ENCODE assay signal across 32 mouse cellular contexts in the genomic region with DNA sequence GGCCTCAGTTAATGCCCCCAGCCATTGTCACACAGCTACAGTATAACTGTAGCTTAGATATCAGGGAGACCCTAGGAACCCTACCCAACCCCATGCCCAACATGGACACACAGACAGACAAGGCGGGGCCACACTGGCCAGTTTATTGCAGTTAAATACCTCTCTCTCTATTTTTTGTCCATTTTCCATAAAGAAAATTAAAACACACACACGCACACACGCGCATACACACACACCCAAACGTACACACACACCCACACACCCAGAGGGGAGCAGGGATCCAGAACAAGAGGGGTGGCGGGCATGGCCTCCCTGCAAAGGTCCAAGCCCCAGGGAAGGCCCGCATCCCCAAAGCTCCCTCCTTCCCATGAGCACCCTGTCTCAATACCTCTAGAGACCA. TPM values are rescaled to one million over a fixed set of nuclear protein-coding genes. Genes with fewer than 3 reads are reported as not detected.
A peak's percentile ranks its signal among the peaks of the same experiment; 100 is the strongest.
DNase-seq lines count a peak whose midpoint lies in the region; ATAC-seq lines count a peak whose summit lies in the region.
"Had no signal": no experiment of that assay in that cellular context is flagged by ENCODE, and none has a peak within 500 bp of the region (broad histone marks: within the 10 kb centered on the region; RNA-seq: fewer than 3 reads in every experiment).

No protein-coding gene starts in this region.

- H3K9me3 ChIP-seq in forebrain, embryonic 15.5 days: no peaks in the 10 kb centered on the region
- H3K9me3 ChIP-seq in forebrain, embryonic 11.5 days (ENCODE audit: control insufficient read depth, low read length): no peaks in the 10 kb centered on the region
- H3K9me3 ChIP-seq in liver, embryonic 13.5 days (replicated peaks): no peaks in the 10 kb centered on the region
- H3K9me3 ChIP-seq in liver, embryonic 11.5 days (ENCODE audit: control insufficient read depth, low read length): no peaks in the 10 kb centered on the region
- H3K9me3 ChIP-seq in midbrain, embryonic 11.5 days (ENCODE audit: control insufficient read depth, low read length): no peaks in the 10 kb centered on the region
- no peaks in the 10 kb centered on the region for H3K9me3 ChIP-seq in midbrain, embryonic 10.5 days (replicated peaks)
- no peaks in the 10 kb centered on the region for H3K9me3 ChIP-seq in liver, embryonic 16.5 days (replicated peaks; ENCODE audit: control insufficient read depth, low read length)
- H3K9me3 ChIP-seq: embryonic facial prominence, embryonic 10.5 days; embryonic facial prominence, embryonic 13.5 days; G1E; hindbrain, embryonic 10.5 days; hindbrain, embryonic 13.5 days had no signal

- no peak overlapping the region for H3K4me3 ChIP-seq in forebrain, embryonic 15.5 days
- H3K4me3 ChIP-seq in forebrain, embryonic 11.5 days (ENCODE audit: low read depth, low read length): no peak overlapping the region
- no peak overlapping the region for H3K4me3 ChIP-seq in liver, embryonic 13.5 days (replicated peaks)
- no peak overlapping the region for H3K4me3 ChIP-seq in liver, embryonic 11.5 days (ENCODE audit: low read depth, low read length)
- H3K4me3 ChIP-seq in midbrain, embryonic 11.5 days (ENCODE audit: low read depth, low read length): no peak overlapping the region
- no peak overlapping the region for H3K4me3 ChIP-seq in midbrain, embryonic 10.5 days
- no peak overlapping the region for H3K4me3 ChIP-seq in liver, embryonic 16.5 days (ENCODE audit: low read depth, low read length)
- H3K4me3 ChIP-seq: embryonic facial prominence, embryonic 10.5 days; embryonic facial prominence, embryonic 13.5 days; erythroblast, embryonic 14.5 days; hindbrain, embryonic 10.5 days; hindbrain, embryonic 13.5 days had no signal

- H3K9ac ChIP-seq in forebrain, embryonic 15.5 days (replicated peaks): no peak overlapping the region
- H3K9ac ChIP-seq in forebrain, embryonic 11.5 days (ENCODE audit: low read length): no peak overlapping the region
- no peak overlapping the region for H3K9ac ChIP-seq in liver, embryonic 13.5 days
- no peak overlapping the region for H3K9ac ChIP-seq in liver, embryonic 11.5 days (ENCODE audit: low read depth, low read length)
- H3K9ac ChIP-seq in midbrain, embryonic 11.5 days (ENCODE audit: low read length): no peak overlapping the region
- H3K9ac ChIP-seq in liver, embryonic 16.5 days (ENCODE audit: low read depth, low read length): no peak overlapping the region
- H3K9ac ChIP-seq: embryonic facial prominence, embryonic 13.5 days; hindbrain, embryonic 13.5 days had no signal

- 0 out of 2 replicates have a peak, but pooled peaks have one; percentile 26 for ATAC-seq in forebrain, embryonic 15.5 days (replicated peaks)
- ATAC-seq in forebrain, embryonic 11.5 days (replicated peaks; ENCODE audit: low FRiP score): no peak
- ATAC-seq in liver, embryonic 13.5 days (ENCODE audit: low read depth): peak; percentile 29; the same call in 1 of the 2 replicates
- no peak for ATAC-seq in liver, embryonic 11.5 days (replicated peaks; ENCODE audit: low FRiP score)
- ATAC-seq in midbrain, embryonic 11.5 days (ENCODE audit: low FRiP score): 0 out of 2 replicates have a peak, but pooled peaks have one; percentile 19
- ATAC-seq in liver, embryonic 16.5 days (ENCODE audit: low read depth): 0 out of 2 replicates have a peak, but pooled peaks have one; percentile 1
- no peak for ATAC-seq in monocyte, adult 5-6 weeks (replicated peaks; ENCODE audit: insufficient number of reproducible peaks, low FRiP score, low TSS enrichment, poor library complexity, severe bottlenecking)
- ATAC-seq: forebrain, embryonic 14.5 days; hindbrain, embryonic 16.5 days had no signal

- WGBS in forebrain, embryonic 15.5 days: 97% methylated on average over 7 of the region's 7 CpGs
- 92% methylated on average over 7 of the region's 7 CpGs for WGBS in forebrain, embryonic 11.5 days
- 80% methylated on average over 7 of the region's 7 CpGs for WGBS in liver, embryonic 13.5 days (ENCODE audit: insufficient replicate concordance)
- 96% methylated on average over 7 of the region's 7 CpGs for WGBS in liver, embryonic 11.5 days
- 96% methylated on average over 7 of the region's 7 CpGs for WGBS in midbrain, embryonic 11.5 days
- WGBS in midbrain, embryonic 10.5 days: 91% methylated on average over 7 of the region's 7 CpGs
- 83% methylated on average over 7 of the region's 7 CpGs for WGBS in liver, embryonic 16.5 days (ENCODE audit: insufficient replicate concordance)

- H3K4me1 ChIP-seq in forebrain, embryonic 15.5 days: no peaks in the 10 kb centered on the region
- H3K4me1 ChIP-seq in forebrain, embryonic 11.5 days (replicated peaks; ENCODE audit: control insufficient read depth, insufficient read depth, low read length): no peaks in the 10 kb centered on the region
- 0 out of 2 replicates have a peak, but pooled peaks cover 4% of the 10 kb centered on the region for H3K4me1 ChIP-seq in liver, embryonic 13.5 days (replicated peaks)
- no peaks in the 10 kb centered on the region for H3K4me1 ChIP-seq in liver, embryonic 11.5 days (replicated peaks; ENCODE audit: control insufficient read depth, insufficient read depth, low read length)
- H3K4me1 ChIP-seq in midbrain, embryonic 11.5 days (ENCODE audit: control insufficient read depth, insufficient read depth, low read length): no peaks in the 10 kb centered on the region
- H3K4me1 ChIP-seq in midbrain, embryonic 10.5 days: no peaks in the 10 kb centered on the region
- no peaks in the 10 kb centered on the region for H3K4me1 ChIP-seq in liver, embryonic 16.5 days (ENCODE audit: control insufficient read depth, low read depth, low read length)
- H3K4me1 ChIP-seq: embryonic facial prominence, embryonic 10.5 days; embryonic facial prominence, embryonic 13.5 days; hindbrain, embryonic 10.5 days; hindbrain, embryonic 13.5 days had no signal

- DNase-seq in forebrain, embryonic 11.5 days (ENCODE audit: low spot score): no peak
- no peak for DNase-seq in liver, embryonic 13.5 days
- no peak for DNase-seq in liver, embryonic 11.5 days (ENCODE audit: low spot score)
- peak; percentile 73 for DNase-seq in midbrain, embryonic 11.5 days (ENCODE audit: low spot score, missing footprints)
- DNase-seq in midbrain, embryonic 10.5 days (ENCODE audit: low spot score): no peak
- DNase-seq: B cell, adult 2 months; cerebellum, adult 11-12 months; cerebellum, adult 8-10 months; cerebellum, postnatal 36 days; embryo, embryonic 11 days; gastrocnemius, postnatal 10 days; gastrocnemius, postnatal 36 days; heart, postnatal 36 days had no signal

- H3K27me3 ChIP-seq in forebrain, embryonic 15.5 days: no peaks in the 10 kb centered on the region
- no peaks in the 10 kb centered on the region for H3K27me3 ChIP-seq in forebrain, embryonic 11.5 days (ENCODE audit: control insufficient read depth, insufficient read depth, low read length)
- H3K27me3 ChIP-seq in liver, embryonic 13.5 days: no peaks in the 10 kb centered on the region
- no peaks in the 10 kb centered on the region for H3K27me3 ChIP-seq in liver, embryonic 11.5 days (replicated peaks; ENCODE audit: control insufficient read depth, insufficient read depth, low read length)
- no peaks in the 10 kb centered on the region for H3K27me3 ChIP-seq in midbrain, embryonic 11.5 days (ENCODE audit: control insufficient read depth, insufficient read depth, low read length)
- H3K27me3 ChIP-seq in midbrain, embryonic 10.5 days (ENCODE audit: low read depth, poor library complexity, severe bottlenecking): no peaks in the 10 kb centered on the region
- no peaks in the 10 kb centered on the region for H3K27me3 ChIP-seq in liver, embryonic 16.5 days (ENCODE audit: control insufficient read depth, insufficient read depth, low read depth, low read length)
- H3K27me3 ChIP-seq: CH12.LX; embryonic facial prominence, embryonic 13.5 days; hindbrain, embryonic 13.5 days had no signal

- H3K4me2 ChIP-seq in forebrain, embryonic 15.5 days (replicated peaks): no peak overlapping the region
- H3K4me2 ChIP-seq in forebrain, embryonic 11.5 days (ENCODE audit: low read depth, low read length, severe bottlenecking): no peak overlapping the region
- no peak overlapping the region for H3K4me2 ChIP-seq in liver, embryonic 13.5 days
- no peak overlapping the region for H3K4me2 ChIP-seq in liver, embryonic 11.5 days
- no peak overlapping the region for H3K4me2 ChIP-seq in midbrain, embryonic 11.5 days
- no peak overlapping the region for H3K4me2 ChIP-seq in liver, embryonic 16.5 days (ENCODE audit: low read depth, low read length)
- H3K4me2 ChIP-seq: embryonic facial prominence, embryonic 13.5 days; heart, embryonic 11.5 days; hindbrain, embryonic 13.5 days had no signal

- H3K36me3 ChIP-seq in forebrain, embryonic 15.5 days: peaks cover 37% of the 10 kb centered on the region
- H3K36me3 ChIP-seq in forebrain, embryonic 11.5 days (ENCODE audit: control insufficient read depth, insufficient read depth, low read length): no peaks in the 10 kb centered on the region; the same call in 1 of the 2 replicates
- peaks cover 35% of the 10 kb centered on the region for H3K36me3 ChIP-seq in liver, embryonic 13.5 days
- peaks cover 9% of the 10 kb centered on the region; the same call in 1 of the 2 replicates for H3K36me3 ChIP-seq in liver, embryonic 11.5 days (ENCODE audit: control insufficient read depth, insufficient read depth, low read length)
- peaks cover 3% of the 10 kb centered on the region for H3K36me3 ChIP-seq in midbrain, embryonic 11.5 days (ENCODE audit: control insufficient read depth, insufficient read depth, low read length)
- H3K36me3 ChIP-seq in midbrain, embryonic 10.5 days: peaks cover 50% of the 10 kb centered on the region
- H3K36me3 ChIP-seq in liver, embryonic 16.5 days (ENCODE audit: control insufficient read depth, insufficient read depth): peaks cover 9% of the 10 kb centered on the region

- no peak overlapping the region for H3K27ac ChIP-seq in forebrain, embryonic 15.5 days (replicated peaks)
- no peak overlapping the region for H3K27ac ChIP-seq in forebrain, embryonic 11.5 days (ENCODE audit: low read depth, low read length)
- no peak overlapping the region for H3K27ac ChIP-seq in liver, embryonic 13.5 days
- H3K27ac ChIP-seq in liver, embryonic 11.5 days (ENCODE audit: low read depth, low read length): no peak overlapping the region
- H3K27ac ChIP-seq in midbrain, embryonic 11.5 days (ENCODE audit: low read depth, low read length): no peak overlapping the region
- no peak overlapping the region for H3K27ac ChIP-seq in midbrain, embryonic 10.5 days (replicated peaks)
- H3K27ac ChIP-seq in liver, embryonic 16.5 days (ENCODE audit: low read length): no peak overlapping the region
- H3K27ac ChIP-seq: embryonic facial prominence, embryonic 10.5 days; embryonic facial prominence, embryonic 13.5 days; hindbrain, embryonic 10.5 days; hindbrain, embryonic 13.5 days had no signal

RNA-seq across cellular contexts. Expression of gene Hamp, which starts 2.0 kb away (rescaled TPM):
- not detected in 2 replicates for polyA plus RNA-seq in forebrain, embryonic 15.5 days (2015; fragmentation: Nextera tagmentation; extraction: Ambion mirVana)
- not detected in 2 replicates for polyA plus RNA-seq in forebrain, embryonic 11.5 days (2014; fragmentation: Nextera tagmentation; extraction: Ambion mirVana)
- 2.0 and 3.7 TPM in 2 replicates for polyA plus RNA-seq in liver, embryonic 13.5 days (2015; fragmentation: Nextera tagmentation; extraction: Ambion mirVana)
- polyA plus RNA-seq in liver, embryonic 11.5 days (2014; fragmentation: Nextera tagmentation; extraction: Ambion mirVana): not detected in 2 replicates
- polyA plus RNA-seq in midbrain, embryonic 11.5 days (2014; fragmentation: Nextera tagmentation; extraction: Ambion mirVana): 0.40 TPM in 1 of 2 replicates, not detected in the other
- polyA plus RNA-seq in midbrain, embryonic 10.5 days (2016; fragmentation: Nextera tagmentation; extraction: Ambion mirVana): not detected in 2 replicates
- polyA plus RNA-seq in liver, embryonic 16.5 days (2015; fragmentation: Nextera tagmentation; extraction: Ambion mirVana): 10.4 and 17.5 TPM in 2 replicates
- total RNA-seq in monocyte, adult 5-6 weeks (2017): not detected in 3 replicates
- total RNA-seq: CH12.LX; G1E; gastrocnemius, postnatal 10 days; gastrocnemius, postnatal 36 days; granulocyte monocyte progenitor cell, adult 5-6 weeks had no signal
- polyA plus RNA-seq: brain, embryonic 14.5 days; cortical plate, adult 2 months; embryonic facial prominence, embryonic 10.5 days; embryonic facial prominence, embryonic 13.5 days; erythroblast, embryonic 14.5 days; forebrain, embryonic 14.5 days; G1E; heart, embryonic 11.5 days; heart, embryonic 14.5 days; hindbrain, embryonic 10.5 days; hindbrain, embryonic 13.5 days; hindbrain, embryonic 16.5 days had no signal

RNA-seq across cellular contexts. Expression of gene Usf2, which starts 10.7 kb away (rescaled TPM):
- polyA plus RNA-seq in forebrain, embryonic 15.5 days (2015; fragmentation: Nextera tagmentation; extraction: Ambion mirVana): 24.8 and 28.9 TPM in 2 replicates
- polyA plus RNA-seq in forebrain, embryonic 11.5 days (2014; fragmentation: Nextera tagmentation; extraction: Ambion mirVana): 28.4 and 29.3 TPM in 2 replicates
- 9.7 and 10.4 TPM in 2 replicates for polyA plus RNA-seq in liver, embryonic 13.5 days (2015; fragmentation: Nextera tagmentation; extraction: Ambion mirVana)
- 17.8 and 19.9 TPM in 2 replicates for polyA plus RNA-seq in liver, embryonic 11.5 days (2014; fragmentation: Nextera tagmentation; extraction: Ambion mirVana)
- 20.6 and 21.7 TPM in 2 replicates for polyA plus RNA-seq in midbrain, embryonic 11.5 days (2014; fragmentation: Nextera tagmentation; extraction: Ambion mirVana)
- 22.6 and 23.5 TPM in 2 replicates for polyA plus RNA-seq in midbrain, embryonic 10.5 days (2016; fragmentation: Nextera tagmentation; extraction: Ambion mirVana)
- 7.9 and 9.0 TPM in 2 replicates for polyA plus RNA-seq in liver, embryonic 16.5 days (2015; fragmentation: Nextera tagmentation; extraction: Ambion mirVana)
- 126 to 170 TPM (median 139 TPM) in 3 replicates for total RNA-seq in monocyte, adult 5-6 weeks (2017)

RNA-seq across cellular contexts. Expression of gene Hamp2, which starts 21.4 kb away (rescaled TPM):
- not detected in 2 replicates for polyA plus RNA-seq in forebrain, embryonic 15.5 days (2015; fragmentation: Nextera tagmentation; extraction: Ambion mirVana)
- not detected in 2 replicates for polyA plus RNA-seq in forebrain, embryonic 11.5 days (2014; fragmentation: Nextera tagmentation; extraction: Ambion mirVana)
- not detected in 2 replicates for polyA plus RNA-seq in liver, embryonic 13.5 days (2015; fragmentation: Nextera tagmentation; extraction: Ambion mirVana)
- polyA plus RNA-seq in liver, embryonic 11.5 days (2014; fragmentation: Nextera tagmentation; extraction: Ambion mirVana): not detected in 2 replicates
- polyA plus RNA-seq in midbrain, embryonic 11.5 days (2014; fragmentation: Nextera tagmentation; extraction: Ambion mirVana): not detected in 2 replicates
- not detected in 2 replicates for polyA plus RNA-seq in midbrain, embryonic 10.5 days (2016; fragmentation: Nextera tagmentation; extraction: Ambion mirVana)
- not detected in 2 replicates for polyA plus RNA-seq in liver, embryonic 16.5 days (2015; fragmentation: Nextera tagmentation; extraction: Ambion mirVana)
- total RNA-seq in monocyte, adult 5-6 weeks (2017): not detected in 3 replicates
- total RNA-seq: CH12.LX; G1E; gastrocnemius, adult 18-20 months; gastrocnemius, postnatal 10 days; gastrocnemius, postnatal 36 days; granulocyte monocyte progenitor cell, adult 5-6 weeks had no signal
- polyA plus RNA-seq: brain, embryonic 14.5 days; cortical plate, adult 2 months; embryonic facial prominence, embryonic 10.5 days; erythroblast, embryonic 14.5 days; forebrain, embryonic 14.5 days; G1E; heart, embryonic 11.5 days; heart, embryonic 14.5 days; heart, postnatal 0 days; hindbrain, embryonic 10.5 days; hindbrain, embryonic 13.5 days had no signal

RNA-seq across cellular contexts. Expression of gene Lsr, which starts 27.4 kb away (rescaled TPM):
- polyA plus RNA-seq in forebrain, embryonic 15.5 days (2015; fragmentation: Nextera tagmentation; extraction: Ambion mirVana): 16.0 and 20.0 TPM in 2 replicates
- polyA plus RNA-seq in forebrain, embryonic 11.5 days (2014; fragmentation: Nextera tagmentation; extraction: Ambion mirVana): 30.8 and 32.5 TPM in 2 replicates
- polyA plus RNA-seq in liver, embryonic 13.5 days (2015; fragmentation: Nextera tagmentation; extraction: Ambion mirVana): 20.9 and 22.3 TPM in 2 replicates
- polyA plus RNA-seq in liver, embryonic 11.5 days (2014; fragmentation: Nextera tagmentation; extraction: Ambion mirVana): 39.7 and 43.0 TPM in 2 replicates
- 10.2 and 13.1 TPM in 2 replicates for polyA plus RNA-seq in midbrain, embryonic 11.5 days (2014; fragmentation: Nextera tagmentation; extraction: Ambion mirVana)
- polyA plus RNA-seq in midbrain, embryonic 10.5 days (2016; fragmentation: Nextera tagmentation; extraction: Ambion mirVana): 22.0 and 25.3 TPM in 2 replicates
- 30.5 and 31.8 TPM in 2 replicates for polyA plus RNA-seq in liver, embryonic 16.5 days (2015; fragmentation: Nextera tagmentation; extraction: Ambion mirVana)
- 2.2 to 5.1 TPM (median 2.9 TPM) in 3 replicates for total RNA-seq in monocyte, adult 5-6 weeks (2017)
- polyA plus RNA-seq: G1E had no signal

RNA-seq across cellular contexts. Expression of gene Fam187b, which starts 27.7 kb away (rescaled TPM):
- polyA plus RNA-seq in forebrain, embryonic 15.5 days (2015; fragmentation: Nextera tagmentation; extraction: Ambion mirVana): 0.34 and 0.62 TPM in 2 replicates
- 0.81 and 1.3 TPM in 2 replicates for polyA plus RNA-seq in forebrain, embryonic 11.5 days (2014; fragmentation: Nextera tagmentation; extraction: Ambion mirVana)
- polyA plus RNA-seq in liver, embryonic 13.5 days (2015; fragmentation: Nextera tagmentation; extraction: Ambion mirVana): 2.1 TPM in 2 replicates
- polyA plus RNA-seq in liver, embryonic 11.5 days (2014; fragmentation: Nextera tagmentation; extraction: Ambion mirVana): 3.2 and 4.1 TPM in 2 replicates
- 0.25 and 0.62 TPM in 2 replicates for polyA plus RNA-seq in midbrain, embryonic 11.5 days (2014; fragmentation: Nextera tagmentation; extraction: Ambion mirVana)
- polyA plus RNA-seq in midbrain, embryonic 10.5 days (2016; fragmentation: Nextera tagmentation; extraction: Ambion mirVana): 0.71 and 0.91 TPM in 2 replicates
- 3.2 and 3.8 TPM in 2 replicates for polyA plus RNA-seq in liver, embryonic 16.5 days (2015; fragmentation: Nextera tagmentation; extraction: Ambion mirVana)
- total RNA-seq in monocyte, adult 5-6 weeks (2017): 1.3 TPM in 1 of 3 replicates, not detected in the others
- total RNA-seq: CH12.LX; gastrocnemius, adult 18-20 months; gastrocnemius, postnatal 36 days; granulocyte monocyte progenitor cell, adult 5-6 weeks had no signal
- polyA plus RNA-seq: erythroblast, embryonic 14.5 days had no signal

Comparison
In these comparisons a context has a peak if more than half of its experiments do, and no peak if none do; other contexts are left out.
1. ATAC-seq: peak in forebrain, embryonic 15.5 days (single experiment), liver, embryonic 13.5 days (single experiment), midbrain, embryonic 11.5 days (single experiment) and liver, embryonic 16.5 days (single experiment); none in forebrain, embryonic 11.5 days (single experiment), liver, embryonic 11.5 days (single experiment) and monocyte, adult 5-6 weeks (single experiment).